ENCODE assay signal across 8 mouse cellular contexts in genomic region chr2:33869689-33870343, GRCm38 (mm10). TPM values are rescaled to one million over a fixed set of nuclear protein-coding genes. Genes with fewer than 3 reads are reported as not detected.
DNase-seq lines count a peak whose midpoint lies in the region; ATAC-seq and TF ChIP-seq lines count a peak whose summit lies in the region.

No protein-coding gene starts in this region.

- peaks cover 51% of the 10 kb centered on the region for H3K4me1 ChIP-seq in lung, postnatal 0 days (ENCODE audit: insufficient read depth, low read depth, low read length)
- peaks cover 64% of the 10 kb centered on the region for H3K4me1 ChIP-seq in limb, embryonic 10.5 days
- H3K4me1 ChIP-seq in stomach, embryonic 14.5 days (ENCODE audit: control insufficient read depth, insufficient read depth, low read length): peaks cover 19% of the 10 kb centered on the region; the same call in 1 of the 2 replicates

- no peak overlapping the region; the same call in 1 of the 2 replicates for H3K9ac ChIP-seq in lung, postnatal 0 days (replicated peaks; ENCODE audit: low read depth)
- H3K9ac ChIP-seq in stomach, embryonic 14.5 days (replicated peaks; ENCODE audit: low read depth, low read length): no peak overlapping the region

- H3K27ac ChIP-seq in gastrocnemius, adult 2 months: peak overlapping the region; percentile 61
- H3K27ac ChIP-seq in lung, postnatal 0 days (ENCODE audit: low read length): peak overlapping the region; percentile 54
- H3K27ac ChIP-seq in limb, embryonic 10.5 days: peak overlapping the region; percentile 21; the same call in 1 of the 2 replicates
- H3K27ac ChIP-seq in stomach, embryonic 14.5 days (ENCODE audit: low read length): peak overlapping the region; percentile 64; the same call in 1 of the 2 replicates

- no peak for ATAC-seq in lung, postnatal 0 days
- no peak for ATAC-seq in stomach, embryonic 14.5 days (ENCODE audit: insufficient number of reproducible peaks, insufficient read depth, low FRiP score, low read depth)

- H3K9me3 ChIP-seq in lung, postnatal 0 days (ENCODE audit: low read length): no peaks in the 10 kb centered on the region
- H3K9me3 ChIP-seq in limb, embryonic 10.5 days (replicated peaks): no peaks in the 10 kb centered on the region
- H3K9me3 ChIP-seq in stomach, embryonic 14.5 days (ENCODE audit: control insufficient read depth, low read depth, low read length): no peaks in the 10 kb centered on the region

- no peaks in the 10 kb centered on the region for H3K27me3 ChIP-seq in lung, postnatal 0 days (replicated peaks; ENCODE audit: insufficient read depth, low read length)
- H3K27me3 ChIP-seq in limb, embryonic 10.5 days (ENCODE audit: low read depth, poor library complexity, severe bottlenecking): no peaks in the 10 kb centered on the region
- no peaks in the 10 kb centered on the region for H3K27me3 ChIP-seq in stomach, embryonic 14.5 days (ENCODE audit: control insufficient read depth, insufficient read depth, low read length)

- no peak for TF ChIP-seq EP300 in lung, postnatal 0 days (IDR thresholded peaks at IDR 0.05)

- WGBS in lung, postnatal 0 days: 43% methylated on average over 10 of the region's 10 CpGs
- 76% methylated on average over 10 of the region's 10 CpGs for WGBS in limb, embryonic 10.5 days
- 71% methylated on average over 10 of the region's 10 CpGs for WGBS in stomach, embryonic 14.5 days

- DNase-seq in gastrocnemius, adult 2 months: peak; percentile 42
- no peak for DNase-seq in gastrocnemius, postnatal 14 days
- DNase-seq in lung, postnatal 0 days (ENCODE audit: low spot score): no peak
- no peak for DNase-seq in lung, postnatal 25 days (ENCODE audit: low spot score)
- no peak for DNase-seq in limb, embryonic 10.5 days (ENCODE audit: low spot score)
- no peak for DNase-seq in layer of hippocampus, postnatal 25 days (ENCODE audit: extremely low spot score in 1 of 2, low spot score in 1 of 2)
- no peak for DNase-seq in cerebellum, adult 11 months

- H3K36me3 ChIP-seq in lung, postnatal 0 days (ENCODE audit: insufficient read depth, low read length): no peaks in the 10 kb centered on the region
- H3K36me3 ChIP-seq in limb, embryonic 10.5 days: peaks cover 33% of the 10 kb centered on the region
- H3K36me3 ChIP-seq in stomach, embryonic 14.5 days (ENCODE audit: control insufficient read depth, insufficient read depth, low read length): peaks cover 13% of the 10 kb centered on the region; the same call in 1 of the 2 replicates

- no peak overlapping the region for H3K4me3 ChIP-seq in gastrocnemius, adult 2 months
- no peak overlapping the region for H3K4me3 ChIP-seq in lung, postnatal 0 days (ENCODE audit: low read depth, low read length)
- H3K4me3 ChIP-seq in limb, embryonic 10.5 days: no peak overlapping the region
- no peak overlapping the region for H3K4me3 ChIP-seq in stomach, embryonic 14.5 days (ENCODE audit: low read depth, low read length)

- intact Hi-C loops in gastrocnemius, adult 2 months (cut with DNase I): no loop called here
- intact Hi-C loops in gastrocnemius, postnatal 14 days (cut with DNase I; ENCODE audit: low total_unique reads): no loop called here

- no peak for TF ChIP-seq CTCF in gastrocnemius, adult 2 months (IDR thresholded peaks at IDR 0.05)
- no peak for TF ChIP-seq CTCF in lung, postnatal 0 days (IDR thresholded peaks at IDR 0.05)

- no peak overlapping the region for H3K4me2 ChIP-seq in lung, postnatal 0 days (replicated peaks; ENCODE audit: low read depth, low read length)
- no peak overlapping the region for H3K4me2 ChIP-seq in stomach, embryonic 14.5 days (replicated peaks; ENCODE audit: low read depth, low read length)

RNA-seq across cellular contexts. Expression of gene Mvb12b, which starts 17.9 kb away (rescaled TPM):
- total RNA-seq in gastrocnemius, adult 2 months (2021): 10 to 100 TPM; 28.4 to 30.4 TPM
- 10 to 100 TPM; 14.9 to 20.7 TPM for total RNA-seq in gastrocnemius, postnatal 14 days (2021)
- 21.3 and 24.5 TPM in 2 replicates for polyA plus RNA-seq in lung, postnatal 0 days (2015; fragmentation: Nextera tagmentation; extraction: Ambion mirVana)
- 15.0 and 17.5 TPM in 2 replicates for polyA plus RNA-seq in limb, embryonic 10.5 days (2016; fragmentation: Nextera tagmentation; extraction: Ambion mirVana)
- 20.4 and 20.7 TPM in 2 replicates for polyA plus RNA-seq in stomach, embryonic 14.5 days (2014; fragmentation: Nextera tagmentation; extraction: Ambion mirVana)
- 10 to 100 TPM; 90.6 to 99.8 TPM for total RNA-seq in layer of hippocampus, postnatal 25 days (2021)
